Mouse (Mus musculus) skeletal muscle tissue, adult 2 months (tissue): Measurements from ENCODE around the gene Lrrc19.
A peak's percentile ranks its signal among the peaks of the same experiment; 100 is the strongest.
"Not testable (repeated sequence)": the region's sequence is repeated elsewhere in the genome, so short reads cannot be mapped to it uniquely, and the experiment has no call there.

Experiments
- DNase-seq: peaks from one replicate; pipeline ENCODE4 v3.0.0-alpha.2; 2012; ENCODE audit warnings: low read depth, low spot score

The Lrrc19 gene

GRCm38 (mm10) chr4:94649920-94650319 is at the start of gene Lrrc19:
Lrrc19 (minus strand) TSS chr4:94650144.
- no peak for DNase-seq

- DNase-seq: no peak
Observed at GRCm38 (mm10) chr4:94696368-94696767, 46.4 kb upstream of the Lrrc19 start.

- no peak for DNase-seq
Observed at GRCm38 (mm10) chr4:94692175-94692574, 42.2 kb upstream of the Lrrc19 start.

- DNase-seq: no peak
Observed at GRCm38 (mm10) chr4:94691078-94691477, 41.1 kb upstream of the Lrrc19 start.

GRCm38 (mm10) chr4:94689804-94690203 is 39.9 kb upstream of the Lrrc19 start:
- DNase-seq: not testable (repeated sequence)

GRCm38 (mm10) chr4:94683305-94683704 is 33.4 kb upstream of the Lrrc19 start:
- peak; percentile 6 for DNase-seq

GRCm38 (mm10) chr4:94682029-94682428 is 32.1 kb upstream of the Lrrc19 start:
- DNase-seq: no peak

GRCm38 (mm10) chr4:94681181-94681580 is 31.2 kb upstream of the Lrrc19 start:
- DNase-seq: no peak

GRCm38 (mm10) chr4:94680662-94681061 is 30.7 kb upstream of the Lrrc19 start:
- no peak for DNase-seq

- DNase-seq: peak; percentile 9
Observed at GRCm38 (mm10) chr4:94669718-94670117, 19.8 kb upstream of the Lrrc19 start.

- DNase-seq: not testable (repeated sequence)
Observed at GRCm38 (mm10) chr4:94650426-94651175, 657 bp upstream of the Lrrc19 start.

GRCm38 (mm10) chr4:94643141-94643540 is 6.8 kb downstream of the Lrrc19 start:
- no peak for DNase-seq

GRCm38 (mm10) chr4:94620077-94620476 is 29.9 kb downstream of the Lrrc19 start:
- DNase-seq: no peak

- no peak for DNase-seq
Observed at GRCm38 (mm10) chr4:94614627-94615006, 35.3 kb downstream of the Lrrc19 start.

GRCm38 (mm10) chr4:94613972-94614626 is 35.8 kb downstream of the Lrrc19 start, which contains the start of gene Ift74:
Ift74 (plus strand) TSS chr4:94614491.
- peak; percentile 97 for DNase-seq

GRCm38 (mm10) chr4:94610339-94610738 is 39.6 kb downstream of the Lrrc19 start:
- no peak for DNase-seq

- DNase-seq: no peak
Observed at GRCm38 (mm10) chr4:94605591-94605990, 44.4 kb downstream of the Lrrc19 start.

- DNase-seq: no peak
Observed at GRCm38 (mm10) chr4:94604452-94605019, 45.4 kb downstream of the Lrrc19 start.

GRCm38 (mm10) chr4:94603031-94603629 is 46.8 kb downstream of the Lrrc19 start, which contains the start of gene Plaa:
Plaa (minus strand) TSS chr4:94603244.
- peak; percentile 74 for DNase-seq

- no peak for DNase-seq
Observed at GRCm38 (mm10) chr4:94602496-94603030, 47.4 kb downstream of the Lrrc19 start.

GRCm38 (mm10) chr4:94601395-94601794 is 48.5 kb downstream of the Lrrc19 start:
- no peak for DNase-seq

GRCm38 (mm10) chr4:94592709-94593108 is 57.2 kb downstream of the Lrrc19 start:
- no peak for DNase-seq
